Mouse (Mus musculus) testis, adult 2 months (tissue): ENCODE data around the gene Lnpep.

ENCODE experiments used
- CTCF ChIP-seq: fragments of 200-500 bp; IDR thresholded peaks from 2 replicates; pipeline ENCODE4 v1.5.1; 2012; ENCODE audit warnings: low read depth, mild to moderate bottlenecking, inconsistent platforms, low read length, moderate library complexity; ENCODE audit not compliant: control insufficient read depth, insufficient read depth, insufficient replicate concordance
- POLR2A ChIP-seq: fragments of 200-500 bp; IDR thresholded peaks from 2 replicates; pipeline ENCODE4 v1.6.1; 2012; ENCODE audit warnings: low read depth, mild to moderate bottlenecking, inconsistent platforms, low read length, moderate library complexity; ENCODE audit not compliant: control insufficient read depth

- TF ChIP-seq CTCF (no peak), POLR2A (no peak)
These were observed 132.7 kb downstream of the Lnpep start for GRCm38 (mm10) chr17:17492116-17492515.
